Mouse (Mus musculus): ENCODE measurements at regions not wholly inside any gene's neighbourhood (a gene's known extent, or its start where the extent isn't known, plus 50 kb on each side); places are given as distances from the start of the nearest gene placed in this dataset.

DNA sequence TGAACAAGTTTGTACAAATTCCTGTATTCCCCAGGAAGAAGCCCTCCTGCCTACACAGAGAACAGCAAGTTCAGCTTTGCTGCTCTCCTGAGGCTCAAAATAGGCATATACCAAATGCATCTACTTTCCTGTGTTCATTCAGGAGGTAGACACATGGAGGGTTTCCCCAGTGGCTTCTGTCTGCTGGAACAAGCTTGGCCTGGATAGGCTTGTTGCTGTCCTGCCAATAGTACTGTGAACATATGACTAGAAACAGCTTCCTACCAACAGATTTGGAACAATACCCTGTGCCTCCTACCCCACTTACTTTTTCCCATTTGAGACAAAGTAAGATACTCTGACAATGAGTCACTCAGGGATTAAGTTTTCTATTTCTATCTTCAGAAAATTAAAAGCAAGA lies 93.8 kb upstream of the Wdpcp start:
- no peak overlapping the region for H3K4me3 ChIP-seq (ENCODE audit: low read depth, low read length)
- no peak overlapping the region for H3K27ac ChIP-seq (ENCODE audit: insufficient read depth, low read depth, low read length)
- no peaks in the 10 kb centered on the region for H3K36me3 ChIP-seq (ENCODE audit: control insufficient read depth, insufficient read depth, low read length)
- TF ChIP-seq CTCF (IDR thresholded peaks at IDR 0.05; ENCODE audit: extremely low read depth, insufficient read length, insufficient replicate concordance, low read depth, low read length) (no peak), POLR2A (IDR thresholded peaks at IDR 0.05; ENCODE audit: low read depth, low read length) (no peak)
- H3K4me1 ChIP-seq (ENCODE audit: control insufficient read depth, insufficient read depth, insufficient read length, low read length), result no peaks in the 10 kb centered on the region
- H3K27me3 ChIP-seq (ENCODE audit: control insufficient read depth, insufficient read depth, low read length), result no peaks in the 10 kb centered on the region

DNA sequence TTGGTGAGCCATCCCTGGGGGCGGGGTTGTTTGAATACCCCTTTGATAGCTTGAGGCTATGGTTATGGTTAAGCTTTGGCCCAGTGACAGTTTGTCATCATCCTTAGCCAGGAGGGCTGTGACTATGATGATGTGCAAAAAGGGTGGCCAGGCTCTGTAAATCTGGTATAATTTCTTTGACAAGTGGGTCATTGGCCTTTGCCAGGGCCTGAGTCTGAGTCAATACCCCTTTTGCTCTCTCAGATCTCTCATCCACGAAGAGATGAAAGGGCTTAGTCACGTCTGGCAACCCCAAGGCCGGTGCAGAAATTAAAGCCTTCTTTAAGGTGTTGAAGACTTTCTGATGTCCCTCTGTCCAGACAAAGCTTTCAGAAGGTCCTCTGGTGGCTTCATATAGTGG lies 99.7 kb upstream of the Ugp2 start:
- WGBS, result 84% methylated on average over 4 of the region's 4 CpGs
- no peaks in the 10 kb centered on the region for H3K27me3 ChIP-seq (ENCODE audit: control insufficient read depth, insufficient read depth, low read length)
- no peak overlapping the region for H3K4me3 ChIP-seq (ENCODE audit: low read depth, low read length)
- no peaks in the 10 kb centered on the region for H3K4me1 ChIP-seq (ENCODE audit: control insufficient read depth, insufficient read depth, insufficient read length, low read length)
- TF ChIP-seq POLR2A (IDR thresholded peaks at IDR 0.05; ENCODE audit: low read depth, low read length), result no peak
- no peak for TF ChIP-seq CTCF (IDR thresholded peaks at IDR 0.05; ENCODE audit: extremely low read depth, insufficient read length, insufficient replicate concordance, low read depth, low read length)
- no peak overlapping the region for H3K27ac ChIP-seq (ENCODE audit: insufficient read depth, low read depth, low read length)
- no peaks in the 10 kb centered on the region for H3K36me3 ChIP-seq (ENCODE audit: control insufficient read depth, insufficient read depth, low read length)

- TF ChIP-seq POLR2A (IDR thresholded peaks at IDR 0.05; ENCODE audit: low read depth, low read length) (no peak), CTCF (IDR thresholded peaks at IDR 0.05; ENCODE audit: extremely low read depth, insufficient read length, insufficient replicate concordance, low read depth, low read length) (no peak)
- H3K4me3 ChIP-seq (ENCODE audit: low read depth, low read length), result no peak overlapping the region
- H3K27ac ChIP-seq (ENCODE audit: insufficient read depth, low read depth, low read length), result no peak overlapping the region
- no peaks in the 10 kb centered on the region for H3K4me1 ChIP-seq (ENCODE audit: control insufficient read depth, insufficient read depth, insufficient read length, low read length)
- H3K27me3 ChIP-seq (ENCODE audit: control insufficient read depth, insufficient read depth, low read length), result no peaks in the 10 kb centered on the region
- no peaks in the 10 kb centered on the region for H3K36me3 ChIP-seq (ENCODE audit: control insufficient read depth, insufficient read depth, low read length)
Observed at GRCm38 (mm10) chr11:21468465-21468864, 97.5 kb upstream of the Ugp2 start.

DNA sequence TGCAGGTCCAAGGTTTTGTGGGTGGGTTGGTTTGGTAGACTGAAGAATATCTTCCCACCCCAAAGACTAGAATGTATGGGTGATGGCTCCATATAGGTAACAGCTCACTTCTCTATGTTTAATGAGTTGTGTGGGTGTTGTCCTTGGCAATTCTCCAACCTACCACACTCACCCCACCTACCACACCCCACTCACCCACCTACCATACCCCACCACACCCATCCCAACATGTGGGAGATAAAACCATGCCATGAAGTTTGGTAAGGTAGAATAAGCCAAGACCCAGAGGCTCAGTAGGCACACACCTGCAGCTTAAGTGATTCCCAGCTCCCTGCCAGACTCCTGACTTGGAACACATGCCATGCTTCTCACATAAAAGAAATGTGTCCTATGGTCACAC lies 89.0 kb upstream of the Ugp2 start:
- no peaks in the 10 kb centered on the region for H3K27me3 ChIP-seq (ENCODE audit: control insufficient read depth, insufficient read depth, low read length)
- H3K4me1 ChIP-seq (ENCODE audit: control insufficient read depth, insufficient read depth, insufficient read length, low read length), result no peaks in the 10 kb centered on the region
- no peaks in the 10 kb centered on the region for H3K36me3 ChIP-seq (ENCODE audit: control insufficient read depth, insufficient read depth, low read length)
- H3K27ac ChIP-seq (ENCODE audit: insufficient read depth, low read depth, low read length), result no peak overlapping the region
- no peak for TF ChIP-seq POLR2A (IDR thresholded peaks at IDR 0.05; ENCODE audit: low read depth, low read length)
- TF ChIP-seq CTCF (IDR thresholded peaks at IDR 0.05; ENCODE audit: extremely low read depth, insufficient read length, insufficient replicate concordance, low read depth, low read length), result no peak
- no peak overlapping the region for H3K4me3 ChIP-seq (ENCODE audit: low read depth, low read length)

- H3K36me3 ChIP-seq (ENCODE audit: control insufficient read depth, insufficient read depth, low read length), result no peaks in the 10 kb centered on the region
- no peak overlapping the region for H3K27ac ChIP-seq (ENCODE audit: insufficient read depth, low read depth, low read length)
- TF ChIP-seq CTCF (IDR thresholded peaks at IDR 0.05; ENCODE audit: extremely low read depth, insufficient read length, insufficient replicate concordance, low read depth, low read length), result no peak
- TF ChIP-seq POLR2A (IDR thresholded peaks at IDR 0.05; ENCODE audit: low read depth, low read length), result no peak
- no peak overlapping the region for H3K4me3 ChIP-seq (ENCODE audit: low read depth, low read length)
- no peaks in the 10 kb centered on the region for H3K27me3 ChIP-seq (ENCODE audit: control insufficient read depth, insufficient read depth, low read length)
- H3K4me1 ChIP-seq (ENCODE audit: control insufficient read depth, insufficient read depth, insufficient read length, low read length), result no peaks in the 10 kb centered on the region
- WGBS, result 62% methylated on average over 4 of the region's 4 CpGs
Observed at GRCm38 (mm10) chr11:21453308-21454106, 82.5 kb upstream of the Ugp2 start.

DNA sequence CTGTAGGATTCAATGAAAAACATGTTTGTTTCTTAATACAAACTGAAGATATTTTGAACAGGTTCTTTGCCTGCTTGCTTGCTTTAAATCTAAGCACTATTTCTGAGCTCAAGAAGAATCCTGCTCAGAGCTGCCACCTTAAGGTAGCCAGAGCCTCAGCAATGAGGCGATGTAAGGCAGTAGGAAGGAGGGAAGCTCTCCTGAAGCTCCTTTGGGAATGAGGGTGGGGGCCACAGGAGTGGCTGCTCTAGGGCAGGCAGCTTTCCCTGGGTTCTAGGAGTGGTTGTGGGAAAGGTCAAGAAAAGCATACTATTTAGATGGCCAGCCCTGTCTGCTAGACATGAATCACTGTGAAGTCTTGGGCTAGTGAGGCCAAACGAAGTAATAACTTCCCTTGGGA lies 62.7 kb upstream of the Ugp2 start:
- Histone ChIP-seq H3K27me3 (ENCODE audit: control insufficient read depth, insufficient read depth, low read length) (no peaks in the 10 kb centered on the region), H3K4me1 (ENCODE audit: control insufficient read depth, insufficient read depth, insufficient read length, low read length) (no peaks in the 10 kb centered on the region), H3K36me3 (ENCODE audit: control insufficient read depth, insufficient read depth, low read length) (no peaks in the 10 kb centered on the region), H3K4me3 (ENCODE audit: low read depth, low read length) (no peak overlapping the region), H3K27ac (ENCODE audit: insufficient read depth, low read depth, low read length) (no peak overlapping the region)
- 0 out of 2 replicates have a peak, but pooled peaks have one; percentile 39 for TF ChIP-seq CTCF (IDR thresholded peaks at IDR 0.05; ENCODE audit: extremely low read depth, insufficient read length, insufficient replicate concordance, low read depth, low read length)
- no peak for TF ChIP-seq POLR2A (IDR thresholded peaks at IDR 0.05; ENCODE audit: low read depth, low read length)
- 63% methylated on average over 2 of the region's 2 CpGs for WGBS

DNA sequence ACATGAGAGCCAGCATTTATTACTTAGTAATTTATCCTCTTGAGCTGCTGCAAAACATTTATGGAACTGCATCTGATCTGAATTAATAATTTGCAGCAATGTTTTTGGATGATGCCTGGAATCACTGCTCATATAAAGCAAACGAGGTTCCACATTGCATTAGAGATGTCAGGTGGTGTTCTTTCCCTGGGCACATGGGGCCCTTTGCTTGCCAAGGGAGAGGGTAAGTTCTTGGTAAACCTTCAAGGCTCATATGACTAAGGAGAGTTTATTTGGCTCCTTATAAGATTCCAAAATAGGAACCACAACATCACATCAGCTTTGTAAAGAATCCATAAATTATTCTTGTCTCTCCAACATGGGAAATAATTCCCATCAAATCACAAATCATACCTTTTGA lies 59.0 kb upstream of the Ugp2 start:
- WGBS, result 68% methylated on average over 1 of the region's 1 CpGs
- H3K36me3 ChIP-seq (ENCODE audit: control insufficient read depth, insufficient read depth, low read length), result no peaks in the 10 kb centered on the region

More for the DNA sequence above, 59.0 kb upstream of the Ugp2 start:
- Histone ChIP-seq H3K27me3 (ENCODE audit: control insufficient read depth, insufficient read depth, low read length) (no peaks in the 10 kb centered on the region), H3K4me3 (ENCODE audit: low read depth, low read length) (no peak overlapping the region), H3K4me1 (ENCODE audit: control insufficient read depth, insufficient read depth, insufficient read length, low read length) (peaks cover 17% of the 10 kb centered on the region), H3K27ac (ENCODE audit: insufficient read depth, low read depth, low read length) (no peak overlapping the region)
- no peak for TF ChIP-seq CTCF (IDR thresholded peaks at IDR 0.05; ENCODE audit: extremely low read depth, insufficient read length, insufficient replicate concordance, low read depth, low read length)
- no peak for TF ChIP-seq POLR2A (IDR thresholded peaks at IDR 0.05; ENCODE audit: low read depth, low read length)
